Mouse (Mus musculus) inflammation-experienced regulatory T-cells, adult 6 months (primary cell): ENCODE data around the gene Isx. TPM values are rescaled to one million over a fixed set of nuclear protein-coding genes. Genes with fewer than 3 reads are reported as not detected.

Experiments used
- ATAC-seq: one replicate; pipeline ENCODE4 v1.8.0; 2017
- polyA plus RNA-seq, 3 experiments: library from polyadenylated mRNA; unstranded; fragments of 100-300 nt; shearing (Covaris generic); gene quantifications; one replicate each; pipeline ENCODE4 v1.2.1; 2017

Isx gene
- polyA plus RNA-seq, 3 experiments from 2014 or later = 0.24 TPM; not detected in 2

- ATAC-seq = no peak
Measured at GRCm38 (mm10) chr8:74901765-74902164, 28.8 kb downstream of the Isx start.

GRCm38 (mm10) chr8:74903054-74903842, 30.3 kb downstream of the Isx start:
- ATAC-seq = no peak

GRCm38 (mm10) chr8:74906333-74906732, 33.4 kb downstream of the Isx start:
- no peak for ATAC-seq

- no peak for ATAC-seq
Measured at GRCm38 (mm10) chr8:74910708-74911107, 37.7 kb downstream of the Isx start.

GRCm38 (mm10) chr8:74920691-74921421, 47.9 kb downstream of the Isx start:
- no peak for ATAC-seq

GRCm38 (mm10) chr8:74921882-74922518, 49.0 kb downstream of the Isx start:
- ATAC-seq = no peak

- no peak for ATAC-seq
Measured at GRCm38 (mm10) chr8:74927940-74928339, 55.0 kb downstream of the Isx start.

- no peak for ATAC-seq
Measured at GRCm38 (mm10) chr8:74930731-74931130, 57.8 kb downstream of the Isx start.

- ATAC-seq = no peak
Measured at GRCm38 (mm10) chr8:74935308-74935707, 62.3 kb downstream of the Isx start.

GRCm38 (mm10) chr8:74936656-74937055, 63.7 kb downstream of the Isx start:
- no peak for ATAC-seq

- no peak for ATAC-seq
Measured at GRCm38 (mm10) chr8:74942056-74942455, 69.1 kb downstream of the Isx start.

Other genes starting within 250 kb of the Isx start
- gene Hmgxb4, start 120.2 kb downstream of the Isx start, polyA plus RNA-seq = 10 to 100 TPM; 32.6 to 57.3 (median 42.5) TPM
- 10 to 100 TPM; 13.7 to 24.0 (median 15.1) TPM for gene Tom1, start 160.5 kb downstream of the Isx start, polyA plus RNA-seq
- 1 to 10 TPM; 6.3 to 8.2 (median 7.8) TPM for gene Hmox1, start 220.4 kb downstream of the Isx start, polyA plus RNA-seq
- gene Mcm5, start 236.4 kb downstream of the Isx start, polyA plus RNA-seq = 10 to 100 TPM; 32.1 to 95.9 (median 36.2) TPM